ENCODE assay signal across 8 mouse cellular contexts in genomic region chr10:69753464-69753863, GRCm38 (mm10).
DNase-seq lines count a peak whose midpoint lies in the region.
"Had no signal": no experiment of that assay in that cellular context is flagged by ENCODE, and none has a peak within 500 bp of the region (broad histone marks: within the 10 kb centered on the region; RNA-seq: fewer than 3 reads in every experiment).

No protein-coding gene starts in this region.

- peak; percentile 51 to 60 for DNase-seq in heart, postnatal 10 days
- no peak for DNase-seq in heart, adult 8-10 months (ENCODE audit: low spot score)
- DNase-seq in lung, postnatal 10 days, result peak; percentile 45
- DNase-seq in lung, postnatal 36 days, result no peak
- peak; percentile 70 for DNase-seq in adrenal gland, postnatal 10 days
- peak; percentile 13 to 36 for DNase-seq in heart, postnatal 14 days
- no peak for DNase-seq in spleen, adult 18-20 months
- DNase-seq: cerebellum, adult 8-10 months had no signal

- intact Hi-C loops in heart, postnatal 10 days (cut with DNase I), result no loop called here
- intact Hi-C loops in heart, postnatal 14 days (cut with DNase I), result no loop called here

Comparison
In these comparisons a context has a peak if more than half of its experiments do, and no peak if none do; other contexts are left out.
1. DNase-seq: peak in heart, postnatal 10 days (2 of 2), lung, postnatal 10 days (single experiment), adrenal gland, postnatal 10 days (single experiment) and heart, postnatal 14 days (2 of 2); none in heart, adult 8-10 months (single experiment), lung, postnatal 36 days (single experiment) and spleen, adult 18-20 months (0 of 2).